Mouse (Mus musculus): Measurements from ENCODE around the gene Gm4756. TPM values are rescaled to one million over a fixed set of nuclear protein-coding genes. Genes with fewer than 3 reads are reported as not detected.

Gene Gm4756
- polyA plus RNA-seq (2012; ENCODE audit: low replicate concordance): not detected in 2 replicates

GRCm38 (mm10) chr12:72649611-72650330 is at the start of gene Gm4756:
Gm4756 (minus strand) TSS chr12:72649661.

GRCm38 (mm10) chr12:72664735-72665337 is 15.4 kb upstream of the Gm4756 start, which contains the start of gene Dhrs7:
Dhrs7 (minus strand) TSS chr12:72664909.

GRCm38 (mm10) chr12:72536021-72536597 is 113.4 kb downstream of the Gm4756 start, which contains the start of gene Pcnx4:
Pcnx4 (plus strand) TSS chr12:72536383.

Other genes with a start within 250 kb of the Gm4756 start
- 5.0 and 13.2 TPM in 2 replicates for gene Rtn1, start 240.6 kb downstream of the Gm4756 start, polyA plus RNA-seq (2012; ENCODE audit: low replicate concordance)
- gene Lrrc9, start 207.8 kb downstream of the Gm4756 start, polyA plus RNA-seq (2012; ENCODE audit: low replicate concordance): not detected in 2 replicates
- 1.1 and 1.2 TPM in 2 replicates for gene Pcnx4, start 113.3 kb downstream of the Gm4756 start, polyA plus RNA-seq (2012; ENCODE audit: low replicate concordance)
- gene Dhrs7, start 15.2 kb upstream of the Gm4756 start, polyA plus RNA-seq (2012; ENCODE audit: low replicate concordance): 2.7 and 16.4 TPM in 2 replicates
- gene Ppm1a, start 107.8 kb upstream of the Gm4756 start, polyA plus RNA-seq (2012; ENCODE audit: low replicate concordance): 12.7 and 14.4 TPM in 2 replicates

Data from hematopoietic multipotent progenitor cell, adult 10-12 weeks (in vitro differentiated cells).